Mouse (Mus musculus) liver, embryonic 14.5 days (tissue): ENCODE data around the gene Bag1.

Experiments used
- CTCF ChIP-seq: IDR thresholded peaks from 2 replicates; pipeline ENCODE4 v1.5.1; 2016; ENCODE audit warnings: antibody characterized with exemption, low read depth, control low read depth
- EP300 ChIP-seq: IDR thresholded peaks from 2 replicates; pipeline ENCODE4 v1.6.1; 2016; ENCODE audit warnings: antibody characterized with exemption, low read depth

- TF ChIP-seq CTCF (no peak), EP300 (no peak)
Observed at GRCm38 (mm10) chr4:40889983-40890382, 58.1 kb downstream of the Bag1 start.
